Mouse (Mus musculus): ENCODE data around the gene Pdrg1. TPM values are rescaled to one million over a fixed set of nuclear protein-coding genes. Genes with fewer than 3 reads are reported as not detected.
A peak's percentile ranks its signal among the peaks of the same experiment; 100 is the strongest.

Pdrg1 gene
- polyA plus RNA-seq, 1 experiment from 2014 or later: 91.4 TPM

DNA sequence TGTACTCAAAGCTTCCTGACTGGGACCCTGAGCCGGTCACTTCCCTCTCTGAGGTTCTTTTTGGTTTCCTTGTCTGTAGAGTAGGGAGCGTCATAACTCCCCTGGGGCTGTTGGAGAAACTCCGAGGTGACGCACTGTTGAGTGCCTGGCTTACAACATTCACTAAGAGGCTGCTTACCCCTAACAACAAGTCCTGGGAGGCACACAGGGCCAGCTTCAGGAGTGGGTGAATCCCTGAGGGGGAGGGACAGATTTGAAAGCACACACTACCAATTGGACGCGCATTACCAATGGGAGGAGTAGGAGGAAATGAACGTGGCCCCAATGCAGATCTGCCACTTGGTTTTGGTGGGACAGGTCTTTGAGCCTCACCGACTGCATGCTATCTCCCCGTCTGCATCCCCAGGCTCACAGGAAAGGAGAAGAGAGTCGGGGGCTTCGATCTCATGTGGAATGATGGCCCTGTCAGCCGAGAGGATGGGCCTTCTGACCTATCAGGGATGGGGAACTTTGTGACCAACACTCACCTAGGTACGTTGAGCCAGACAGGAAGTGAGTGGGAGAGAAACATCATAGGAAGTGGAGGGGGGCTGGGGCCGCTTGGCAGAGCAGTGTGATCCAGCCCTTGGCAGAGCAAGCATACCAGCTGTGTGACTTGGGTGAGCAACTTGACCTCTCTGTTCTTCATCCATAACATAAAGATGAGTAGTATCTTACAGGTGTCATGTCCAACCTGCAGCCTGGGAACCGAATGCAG, 12.6 kb downstream of the Pdrg1 start:
- peaks cover 4% of the 10 kb centered on the region for H3K36me3 ChIP-seq (ENCODE audit: control insufficient read depth, insufficient read depth, low read length)
- H3K9ac ChIP-seq (ENCODE audit: low read depth, low read length): no peak overlapping the region
- WGBS: 68% methylated on average over 15 of the region's 15 CpGs
- H3K27me3 ChIP-seq (replicated peaks; ENCODE audit: control insufficient read depth, insufficient read depth, low read length): no peaks in the 10 kb centered on the region
- ATAC-seq (ENCODE audit: low read depth) (no peak), DNase-seq (ENCODE audit: low spot score) (no peak)
- no peaks in the 10 kb centered on the region for H3K4me1 ChIP-seq (ENCODE audit: control insufficient read depth, insufficient read depth, low read length)
- no peaks in the 10 kb centered on the region for H3K9me3 ChIP-seq (ENCODE audit: control insufficient read depth, low read length)
- H3K4me2 ChIP-seq (ENCODE audit: low read depth, low read length): no peak overlapping the region
- H3K4me3 ChIP-seq (ENCODE audit: low read depth, low read length): no peak overlapping the region
- no peak overlapping the region for H3K27ac ChIP-seq (replicated peaks; ENCODE audit: low read depth, low read length)

DNA sequence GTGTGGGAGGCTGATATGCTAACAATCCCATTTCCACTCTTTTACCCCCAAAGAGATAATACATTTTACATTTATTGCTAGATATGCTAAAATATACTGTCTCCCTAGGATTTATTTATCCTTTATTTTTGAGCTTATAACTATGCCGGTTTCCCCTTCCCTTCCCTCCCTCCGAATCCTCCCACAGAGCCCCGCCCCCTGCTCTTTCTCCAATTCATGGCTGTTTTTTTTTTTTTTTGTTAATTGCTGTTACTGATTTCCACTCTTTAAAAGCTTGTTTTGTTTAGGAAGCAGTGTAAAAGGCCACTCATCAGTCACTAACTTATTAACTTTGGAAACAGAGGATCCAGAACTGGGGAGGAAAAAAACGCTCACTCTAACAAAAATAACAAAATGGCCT, 18.2 kb downstream of the Pdrg1 start:
- Histone ChIP-seq H3K9ac (ENCODE audit: low read depth, low read length) (no peak overlapping the region), H3K27ac (replicated peaks; ENCODE audit: low read depth, low read length) (no peak overlapping the region), H3K4me2 (ENCODE audit: low read depth, low read length) (no peak overlapping the region), H3K9me3 (ENCODE audit: control insufficient read depth, low read length) (no peaks in the 10 kb centered on the region), H3K27me3 (replicated peaks; ENCODE audit: control insufficient read depth, insufficient read depth, low read length) (no peaks in the 10 kb centered on the region), H3K4me1 (ENCODE audit: control insufficient read depth, insufficient read depth, low read length) (no peaks in the 10 kb centered on the region), H3K4me3 (ENCODE audit: low read depth, low read length) (no peak overlapping the region), H3K36me3 (ENCODE audit: control insufficient read depth, insufficient read depth, low read length) (no peaks in the 10 kb centered on the region)
- DNase-seq (ENCODE audit: low spot score): no peak
- ATAC-seq (ENCODE audit: low read depth): no peak
- 68% methylated on average over 4 of the region's 4 CpGs for whole genome bisulfite sequencing

DNA sequence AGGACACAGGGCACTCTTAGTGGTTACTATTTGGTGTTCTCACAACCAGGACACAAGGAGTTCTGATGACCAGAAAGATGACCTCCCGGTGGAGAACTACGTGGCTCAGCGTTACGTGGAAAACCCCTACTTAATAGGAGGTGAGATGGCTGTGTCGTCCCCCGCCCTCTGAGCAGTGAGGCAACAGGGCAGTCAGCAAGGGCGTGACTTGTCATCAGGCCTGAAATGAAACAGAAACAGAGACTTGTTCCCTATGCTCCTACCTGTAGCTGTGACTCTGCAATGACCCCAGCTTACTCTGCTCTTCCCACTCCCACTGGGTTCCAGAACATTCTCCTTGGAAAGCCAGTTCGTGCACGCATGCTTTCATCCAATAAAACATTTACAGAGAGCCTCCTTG, 23.7 kb downstream of the Pdrg1 start:
- Histone ChIP-seq H3K27ac (replicated peaks; ENCODE audit: low read depth, low read length) (no peak overlapping the region), H3K4me2 (ENCODE audit: low read depth, low read length) (no peak overlapping the region), H3K4me3 (ENCODE audit: low read depth, low read length) (no peak overlapping the region), H3K4me1 (ENCODE audit: control insufficient read depth, insufficient read depth, low read length) (no peaks in the 10 kb centered on the region), H3K9me3 (ENCODE audit: control insufficient read depth, low read length) (no peaks in the 10 kb centered on the region), H3K9ac (ENCODE audit: low read depth, low read length) (no peak overlapping the region), H3K36me3 (ENCODE audit: control insufficient read depth, insufficient read depth, low read length) (no peaks in the 10 kb centered on the region), H3K27me3 (replicated peaks; ENCODE audit: control insufficient read depth, insufficient read depth, low read length) (no peaks in the 10 kb centered on the region)
- ATAC-seq (ENCODE audit: low read depth): no peak
- 88% methylated on average over 9 of the region's 9 CpGs for WGBS
- DNase-seq (ENCODE audit: low spot score): no peak

DNA sequence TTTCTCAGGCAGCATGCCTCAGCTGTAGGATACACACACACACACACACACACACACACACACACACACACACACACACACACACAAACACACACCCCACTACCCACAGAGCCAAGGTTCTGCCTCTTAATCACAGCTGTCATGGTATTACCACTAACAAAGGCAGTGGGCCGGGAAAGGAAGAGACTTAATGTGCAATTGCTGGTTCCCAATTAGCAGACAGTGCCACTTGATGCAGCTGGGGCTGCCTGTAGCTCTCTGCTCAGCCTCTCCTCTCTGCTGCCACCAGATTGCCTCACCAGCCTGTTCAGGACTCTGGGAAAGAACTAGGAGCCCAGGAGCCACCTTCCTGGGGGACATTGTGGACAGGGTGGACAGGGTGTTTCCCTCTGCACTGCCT, 29.6 kb downstream of the Pdrg1 start:
- H3K36me3 ChIP-seq (ENCODE audit: control insufficient read depth, insufficient read depth, low read length): no peaks in the 10 kb centered on the region
- ATAC-seq (ENCODE audit: low read depth) (peak; percentile 65), DNase-seq (ENCODE audit: low spot score) (peak; percentile 56)
- H3K4me2 ChIP-seq (ENCODE audit: low read depth, low read length): no peak overlapping the region
- no peak overlapping the region for H3K4me3 ChIP-seq (ENCODE audit: low read depth, low read length)
- H3K27me3 ChIP-seq (replicated peaks; ENCODE audit: control insufficient read depth, insufficient read depth, low read length): no peaks in the 10 kb centered on the region
- no peaks in the 10 kb centered on the region for H3K9me3 ChIP-seq (ENCODE audit: control insufficient read depth, low read length)
- H3K4me1 ChIP-seq (ENCODE audit: control insufficient read depth, insufficient read depth, low read length): no peaks in the 10 kb centered on the region
- H3K27ac ChIP-seq (replicated peaks; ENCODE audit: low read depth, low read length): no peak overlapping the region
- 64% methylated on average over 1 of the region's 1 CpGs for WGBS
- H3K9ac ChIP-seq (ENCODE audit: low read depth, low read length): no peak overlapping the region

DNA sequence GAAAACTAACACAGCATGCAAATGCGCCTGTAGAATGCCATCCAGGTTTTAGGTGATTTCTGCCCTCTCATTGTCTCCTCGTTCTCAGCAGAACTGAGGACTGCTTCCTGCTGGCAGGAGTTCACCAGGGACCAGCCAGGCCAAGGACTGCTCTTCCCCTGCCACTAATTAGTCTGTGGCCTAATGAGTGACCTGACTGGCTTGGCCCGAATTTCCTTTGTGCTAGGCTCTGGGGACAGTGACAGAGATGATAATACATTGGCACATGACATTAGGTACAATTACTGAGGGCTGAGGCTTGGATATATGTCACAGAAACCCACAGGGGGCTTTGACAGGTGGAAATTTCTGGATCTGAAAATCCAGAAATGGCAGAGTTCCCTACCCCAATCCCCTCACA, 38.2 kb downstream of the Pdrg1 start:
- H3K36me3 ChIP-seq (ENCODE audit: control insufficient read depth, insufficient read depth, low read length): no peaks in the 10 kb centered on the region
- no peaks in the 10 kb centered on the region; the same call in 1 of the 2 replicates for H3K27me3 ChIP-seq (replicated peaks; ENCODE audit: control insufficient read depth, insufficient read depth, low read length)
- no peak overlapping the region for H3K4me2 ChIP-seq (ENCODE audit: low read depth, low read length)
- no peak overlapping the region for H3K27ac ChIP-seq (replicated peaks; ENCODE audit: low read depth, low read length)
- H3K4me3 ChIP-seq (ENCODE audit: low read depth, low read length): no peak overlapping the region
- ATAC-seq (ENCODE audit: low read depth) (no peak), DNase-seq (ENCODE audit: low spot score) (no peak)
- H3K4me1 ChIP-seq (ENCODE audit: control insufficient read depth, insufficient read depth, low read length): no peaks in the 10 kb centered on the region
- no peak overlapping the region for H3K9ac ChIP-seq (ENCODE audit: low read depth, low read length)
- 62% methylated on average over 3 of the region's 3 CpGs for WGBS
- H3K9me3 ChIP-seq (ENCODE audit: control insufficient read depth, low read length): no peaks in the 10 kb centered on the region

DNA sequence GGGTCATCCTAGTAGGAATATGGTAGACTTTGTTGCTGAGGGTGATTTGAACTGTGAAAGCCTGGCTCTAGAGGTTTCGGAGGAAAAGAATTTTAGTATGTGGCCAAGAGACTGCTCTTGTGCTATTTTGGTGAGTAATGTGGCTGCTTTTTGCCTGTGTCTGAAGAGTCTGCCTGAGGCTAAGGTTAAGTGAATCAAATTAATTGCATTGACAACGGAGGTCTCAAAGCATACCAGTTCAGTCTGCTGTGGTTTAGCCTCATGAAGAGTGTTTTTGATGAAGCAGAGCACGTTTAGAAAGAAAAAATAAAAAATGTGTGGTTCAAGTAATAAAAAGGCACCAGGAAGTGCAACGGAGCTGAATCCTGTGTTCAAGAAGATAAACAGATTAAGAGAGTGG, 49.7 kb downstream of the Pdrg1 start:
- WGBS: 49% methylated on average over 4 of the region's 4 CpGs
- no peak overlapping the region for H3K4me3 ChIP-seq (ENCODE audit: low read depth, low read length)
- DNase-seq (ENCODE audit: low spot score) (no peak), ATAC-seq (ENCODE audit: low read depth) (no peak)
- H3K36me3 ChIP-seq (ENCODE audit: control insufficient read depth, insufficient read depth, low read length): no peaks in the 10 kb centered on the region
- no peak overlapping the region for H3K4me2 ChIP-seq (ENCODE audit: low read depth, low read length)
- no peaks in the 10 kb centered on the region for H3K9me3 ChIP-seq (ENCODE audit: control insufficient read depth, low read length)
- H3K4me1 ChIP-seq (ENCODE audit: control insufficient read depth, insufficient read depth, low read length): peaks cover 3% of the 10 kb centered on the region; the same call in 1 of the 2 replicates
- no peaks in the 10 kb centered on the region for H3K27me3 ChIP-seq (replicated peaks; ENCODE audit: control insufficient read depth, insufficient read depth, low read length)
- no peak overlapping the region for H3K27ac ChIP-seq (replicated peaks; ENCODE audit: low read depth, low read length)
- H3K9ac ChIP-seq (ENCODE audit: low read depth, low read length): no peak overlapping the region

DNA sequence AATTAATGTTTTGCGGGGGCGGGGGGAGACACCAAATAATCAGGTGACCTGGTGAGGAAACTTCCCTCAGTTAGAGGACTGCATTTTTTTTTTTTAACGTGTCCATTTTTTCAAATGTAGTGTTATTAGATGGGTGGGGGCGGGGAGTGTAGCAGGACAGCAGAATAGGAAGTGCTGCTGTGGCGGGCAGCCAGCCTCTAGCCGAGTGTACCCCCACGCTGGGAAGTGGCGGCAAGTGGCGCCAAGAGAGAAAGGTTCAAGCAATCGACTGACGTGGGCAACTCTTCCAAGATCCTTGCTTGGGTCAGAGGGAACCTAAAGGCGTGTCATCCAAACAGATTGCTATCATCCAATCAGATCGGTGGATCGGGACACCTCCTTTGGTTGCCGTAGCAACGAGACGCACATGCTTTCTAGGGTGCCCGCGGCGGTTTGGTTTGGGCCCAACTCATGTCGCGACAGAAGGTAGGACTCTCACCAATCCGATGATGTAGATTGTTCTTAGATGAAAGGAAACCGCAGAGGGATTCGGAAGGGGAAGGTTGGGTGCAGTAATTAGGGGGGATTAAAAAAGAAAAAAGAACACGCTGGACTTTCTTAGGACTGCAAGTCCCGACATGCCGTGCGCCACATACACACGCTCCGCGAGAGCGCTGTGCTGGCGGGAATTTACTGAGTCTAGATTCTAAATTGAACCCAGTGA, 53.0 kb downstream of the Pdrg1 start, which contains the start of gene Ttll9:
Gene Ttll9 (plus strand): TSS at position 395 of the 703 bp plus-strand sequence.
- Histone ChIP-seq H3K9ac (ENCODE audit: low read depth, low read length) (peak within 1 kb of the TSS; percentile 60), H3K9me3 (ENCODE audit: control insufficient read depth, low read length) (no peaks in the 10 kb centered on the region), H3K4me1 (ENCODE audit: control insufficient read depth, insufficient read depth, low read length) (peaks cover 3% of the 10 kb centered on the region; the same call in 1 of the 2 replicates), H3K27ac (replicated peaks; ENCODE audit: low read depth, low read length) (no peak within 1 kb of the TSS), H3K4me3 (ENCODE audit: low read depth, low read length) (peak within 1 kb of the TSS; percentile 43), H3K4me2 (ENCODE audit: low read depth, low read length) (peak within 1 kb of the TSS; percentile 83), H3K36me3 (ENCODE audit: control insufficient read depth, insufficient read depth, low read length) (no peaks in the 10 kb centered on the region), H3K27me3 (replicated peaks; ENCODE audit: control insufficient read depth, insufficient read depth, low read length) (no peaks in the 10 kb centered on the region)
- DNase-seq (ENCODE audit: low spot score) (peak; percentile 95), ATAC-seq (ENCODE audit: low read depth) (peak; percentile 96)
- WGBS: 2% methylated on average over 34 of the region's 34 CpGs

All from embryonic facial prominence, embryonic 14.5 days (tissue).